Mouse (Mus musculus) MEL-GATA-1-ER (cell line): ENCODE measurements around the gene Gsta4.
"Not testable (repeated sequence)": the region's sequence is repeated elsewhere in the genome, so short reads cannot be mapped to it uniquely, and the experiment has no call there.

Source experiments
- DNase-seq: peaks from one replicate; pipeline ENCODE4 v3.0.0-alpha.2; 2012; ENCODE audit warnings: low read depth; ENCODE audit errors: extremely low read depth

Gsta4 gene

DNA sequence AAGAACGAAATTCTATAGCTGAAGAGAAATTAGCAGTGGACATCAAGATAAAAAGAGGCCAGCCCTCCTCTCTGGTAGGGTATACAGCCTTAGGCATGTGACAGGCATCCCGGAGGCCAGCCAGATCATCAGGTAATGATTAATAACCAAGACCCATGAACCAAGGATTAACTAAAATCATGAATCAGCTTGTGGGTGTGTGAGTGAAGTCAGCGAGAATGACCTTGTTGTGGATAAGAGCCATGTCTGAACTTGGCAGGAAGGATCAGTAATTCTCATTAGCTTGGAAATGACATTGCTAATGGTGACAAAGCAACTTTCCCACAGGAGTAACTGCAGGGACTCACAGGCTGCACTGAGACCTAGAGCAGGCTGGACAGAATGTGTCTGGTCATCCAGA is 47.1 kb downstream of the Gsta4 start:
- DNase-seq = not testable (repeated sequence)

DNA sequence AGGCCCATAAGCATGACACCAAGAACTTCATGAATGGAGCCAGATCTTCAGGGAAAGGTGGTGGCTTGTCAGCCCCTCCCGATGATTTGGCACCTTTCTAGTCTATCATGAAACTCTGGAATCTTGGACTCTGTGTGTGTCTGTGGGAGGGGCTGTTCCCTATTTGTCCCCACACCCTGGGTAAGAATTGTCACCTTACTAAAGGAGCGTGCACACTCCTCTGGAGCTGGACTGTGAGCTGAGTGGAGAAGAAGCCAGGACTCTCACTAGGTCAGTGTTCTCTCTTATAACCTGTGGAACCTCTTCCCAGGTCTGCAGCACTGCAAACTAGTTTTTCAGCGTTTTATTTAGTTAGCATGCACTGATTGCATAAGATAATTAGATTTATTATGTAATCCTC is 47.9 kb downstream of the Gsta4 start, which contains the start of gene Gsta1:
Gsta1 (plus strand) TSS at position 196 of the 400 bp plus-strand sequence.
- not testable (repeated sequence) for DNase-seq

GRCm38 (mm10) chr9:78233121-78233695 is 50.6 kb downstream of the Gsta4 start:
- not testable (repeated sequence) for DNase-seq

DNA sequence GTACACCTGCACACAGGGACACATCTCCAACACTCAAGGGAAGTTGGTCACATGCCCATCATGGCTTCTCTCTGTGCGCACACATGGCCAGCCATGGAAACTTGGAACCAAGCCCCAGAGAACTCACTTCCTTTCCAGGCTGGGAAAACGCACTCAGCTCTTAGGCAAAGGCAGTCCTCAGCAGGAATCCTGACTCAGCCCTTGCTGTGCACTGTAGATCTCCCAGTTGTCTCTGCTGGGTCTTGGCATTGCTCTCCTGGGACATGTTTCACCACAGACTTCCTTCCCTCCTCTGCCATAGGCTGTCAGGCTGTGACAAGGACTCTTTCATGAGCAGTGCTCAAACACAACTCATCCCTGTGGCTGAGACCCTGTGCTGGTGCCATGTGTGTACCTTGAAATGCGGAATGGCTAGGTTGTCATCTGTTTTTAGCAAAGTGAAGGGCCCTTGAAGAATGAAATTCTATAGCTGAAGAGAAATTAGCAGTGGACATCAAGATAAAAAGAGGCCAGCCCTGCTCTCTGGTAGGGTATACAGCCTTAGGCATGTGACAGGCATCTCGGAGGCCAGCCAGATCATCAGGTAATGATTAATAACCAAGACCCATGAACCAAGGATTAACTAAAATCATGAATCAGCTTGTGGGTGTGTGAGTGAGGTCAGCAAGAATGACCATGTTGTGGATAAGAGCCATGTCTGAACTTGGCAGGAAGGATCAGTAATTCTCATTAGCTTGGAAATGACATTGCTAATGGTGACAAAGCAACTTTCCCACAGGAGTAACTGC is 73.3 kb downstream of the Gsta4 start:
- DNase-seq = not testable (repeated sequence)

DNA sequence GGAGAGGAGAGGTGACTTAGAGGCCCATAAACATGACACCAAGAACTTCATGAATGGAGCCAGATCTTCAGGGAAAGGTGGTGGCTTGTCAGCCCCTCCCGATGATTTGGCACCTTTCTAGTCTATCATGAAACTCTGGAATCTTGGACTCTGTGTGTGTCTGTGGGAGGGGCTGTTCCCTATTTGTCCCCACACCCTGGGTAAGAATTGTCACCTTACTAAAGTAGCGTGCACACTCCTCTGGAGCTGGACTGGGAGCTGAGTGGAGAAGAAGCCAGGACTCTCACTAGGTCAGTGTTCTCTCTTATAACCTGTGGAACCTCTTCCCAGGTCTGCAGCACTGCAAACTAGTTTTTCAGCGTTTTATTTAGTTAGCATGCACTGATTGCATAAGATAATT is 74.3 kb downstream of the Gsta4 start, which contains the start of gene Gm3776:
Gm3776 (plus strand) TSS at position 216 of the 400 bp plus-strand sequence.
- not testable (repeated sequence) for DNase-seq
